Mouse (Mus musculus): ENCODE data around the gene Lmntd1.

- no peak for TF ChIP-seq POLR2A (IDR thresholded peaks at IDR 0.05; ENCODE audit: low read depth, low read length)
- no peak for TF ChIP-seq CTCF (IDR thresholded peaks at IDR 0.05; ENCODE audit: extremely low read depth, insufficient read depth, insufficient read length, insufficient replicate concordance)
Observed at GRCm38 (mm10) chr6:145397881-145398280, 216.2 kb downstream of the Lmntd1 start.
